Mouse (Mus musculus) testis, postnatal 10 days (tissue): Measurements from ENCODE around the gene Itgb1bp1.

Source experiments
- DNase-seq: peaks from one replicate; pipeline ENCODE4 v3.0.0; 2021; ENCODE audit warnings: low spot score

The Itgb1bp1 gene

GRCm38 (mm10) chr12:21200613-21201012 lies 85.5 kb downstream of the Itgb1bp1 start:
- no peak for DNase-seq

- no peak for DNase-seq
Observed at GRCm38 (mm10) chr12:21196420-21196819, 89.7 kb downstream of the Itgb1bp1 start.

GRCm38 (mm10) chr12:21195497-21195896 lies 90.6 kb downstream of the Itgb1bp1 start:
- DNase-seq, result no peak

GRCm38 (mm10) chr12:21191546-21191945 lies 94.5 kb downstream of the Itgb1bp1 start:
- no peak for DNase-seq
